Mouse (Mus musculus): ENCODE results near the gene Stau1.

Gene Stau1

GRCm38 (mm10) chr2:166983351-166983894, 12.7 kb downstream of the Stau1 start:
- DNase-seq, result no peak

GRCm38 (mm10) chr2:166980161-166980560, 15.9 kb downstream of the Stau1 start:
- DNase-seq, result no peak

- no peak for DNase-seq
Observed at GRCm38 (mm10) chr2:166977490-166977889, 18.6 kb downstream of the Stau1 start.

- no peak for DNase-seq
Observed at GRCm38 (mm10) chr2:166976356-166976755, 19.7 kb downstream of the Stau1 start.

- DNase-seq, result no peak
Observed at GRCm38 (mm10) chr2:166974177-166974872, 21.8 kb downstream of the Stau1 start.

- no peak for DNase-seq
Observed at GRCm38 (mm10) chr2:166973153-166973552, 22.9 kb downstream of the Stau1 start.

- no peak for DNase-seq
Observed at GRCm38 (mm10) chr2:166964773-166965172, 31.3 kb downstream of the Stau1 start.

- no peak for DNase-seq
Observed at GRCm38 (mm10) chr2:166963257-166963656, 32.8 kb downstream of the Stau1 start.

- DNase-seq, result peak; percentile 61 to 68
Observed at GRCm38 (mm10) chr2:166960648-166961330, 35.3 kb downstream of the Stau1 start.

GRCm38 (mm10) chr2:166956805-166957204, 39.3 kb downstream of the Stau1 start:
- DNase-seq, result peak; percentile 81 to 89

GRCm38 (mm10) chr2:166952151-166952550, 43.9 kb downstream of the Stau1 start:
- peak in 1 of 2 experiments; percentile 20 for DNase-seq

GRCm38 (mm10) chr2:166950853-166951648, 45.0 kb downstream of the Stau1 start:
- DNase-seq, result peak; percentile 59 to 68

GRCm38 (mm10) chr2:166948936-166949335, 47.2 kb downstream of the Stau1 start:
- DNase-seq, result no peak

GRCm38 (mm10) chr2:166948246-166948645, 47.9 kb downstream of the Stau1 start:
- no peak for DNase-seq

GRCm38 (mm10) chr2:166945456-166945855, 50.6 kb downstream of the Stau1 start:
- DNase-seq, result peak; percentile 27 to 30

GRCm38 (mm10) chr2:166944346-166944745, 51.8 kb downstream of the Stau1 start:
- DNase-seq, result no peak

GRCm38 (mm10) chr2:166943146-166943545, 53.0 kb downstream of the Stau1 start:
- no peak for DNase-seq

- DNase-seq, result peak; percentile 40 to 52
Observed at GRCm38 (mm10) chr2:166936166-166936565, 59.9 kb downstream of the Stau1 start.

GRCm38 (mm10) chr2:166935582-166935981, 60.5 kb downstream of the Stau1 start:
- no peak for DNase-seq

- DNase-seq, result peak; percentile 20 to 22
Observed at GRCm38 (mm10) chr2:166934416-166934815, 61.7 kb downstream of the Stau1 start.

GRCm38 (mm10) chr2:166933943-166934342, 62.2 kb downstream of the Stau1 start:
- no peak for DNase-seq

- no peak for DNase-seq
Observed at GRCm38 (mm10) chr2:166923971-166924370, 72.1 kb downstream of the Stau1 start.

- DNase-seq, result no peak
Observed at GRCm38 (mm10) chr2:166910536-166910935, 85.6 kb downstream of the Stau1 start.

Data from cerebellum, postnatal 10 days (tissue).